Mouse (Mus musculus) G1E (cell line): ENCODE data around the gene Wnk4. TPM values are rescaled to one million over a fixed set of nuclear protein-coding genes. Genes with fewer than 3 reads are reported as not detected.

Source experiments
- ATAC-seq: 2 replicates; pipeline ENCODE4 v1.8.0; 2016; ENCODE audit warnings: mild to moderate bottlenecking; ENCODE audit not compliant: insufficient number of reproducible peaks, poor library complexity, low FRiP score, severe bottlenecking; ENCODE audit errors: extremely low read depth
- DNase-seq: peaks from one replicate; pipeline ENCODE4 v3.0.0; 2012; ENCODE audit warnings: low spot score
- H3K27me3 ChIP-seq: 2 replicates; pipeline ENCODE4 v1.6.1; 2012; ENCODE audit warnings: mild to moderate bottlenecking, low read length, inconsistent platforms; ENCODE audit not compliant: insufficient read depth
- H3K36me3 ChIP-seq: replicated peaks from 2 replicates; pipeline ENCODE3; 2012; ENCODE audit warnings: mild to moderate bottlenecking, inconsistent platforms
- H3K4me1 ChIP-seq: 2 replicates; pipeline ENCODE4 v1.6.1; 2012; ENCODE audit warnings: low read depth, low read length, inconsistent platforms, mixed read lengths; ENCODE audit not compliant: insufficient read depth
- H3K4me3 ChIP-seq: 2 replicates; pipeline ENCODE4 v1.5.1; 2012; ENCODE audit warnings: low read depth, mild to moderate bottlenecking, inconsistent platforms, low read length, moderate library complexity, mixed read lengths
- H3K9me3 ChIP-seq: replicated peaks from 2 replicates; pipeline ENCODE4 v1.6.1; 2012; ENCODE audit warnings: inconsistent platforms
- CTCF ChIP-seq: IDR thresholded peaks from 2 replicates; pipeline ENCODE4 v1.5.1; 2012; ENCODE audit warnings: low read depth, low read length, inconsistent platforms, mixed read lengths
- GATA1 ChIP-seq: IDR thresholded peaks from 2 replicates; pipeline ENCODE4 v1.6.1; 2012; ENCODE audit warnings: borderline replicate concordance, low read length, inconsistent platforms, mixed read lengths
- GATA2 ChIP-seq: IDR thresholded peaks from 2 replicates; pipeline ENCODE4 v1.6.1; 2012; ENCODE audit warnings: low read depth, low read length, inconsistent platforms, borderline replicate concordance
- POLR2AphosphoS5 ChIP-seq: IDR thresholded peaks from 2 replicates; pipeline ENCODE4 v1.6.1; 2012; ENCODE audit warnings: low read depth, low read length, inconsistent platforms; ENCODE audit not compliant: insufficient replicate concordance
- TAL1 ChIP-seq: conservative IDR thresholded peaks from 2 replicates; pipeline ENCODE4 v1.6.1; 2012; ENCODE audit warnings: low read depth, low read length, inconsistent platforms, mixed read lengths
- polyA plus RNA-seq: library from polyadenylated mRNA; stranded (reverse); fragments of >175 nt; gene quantifications from 2 replicates; pipeline ENCODE4 v1.2.3, GENCODE M21; 2012
- total RNA-seq, 2 experiments: library from RNA; stranded (forward) in 1 of 2; stranded (reverse) in 1 of 2; fragments of 200-1000 nt in 1 of 2; fragments of >200 nt in 1 of 2; fragmentation: Nextera tagmentation in 1 of 2; gene quantifications; 2 replicates each; pipeline ENCODE4 v1.2.3; 2014 to 2017

Wnk4 gene
- total and polyA plus RNA-seq, 3 experiments = 4.2 to 45.0 (median 21.2) TPM

DNA sequence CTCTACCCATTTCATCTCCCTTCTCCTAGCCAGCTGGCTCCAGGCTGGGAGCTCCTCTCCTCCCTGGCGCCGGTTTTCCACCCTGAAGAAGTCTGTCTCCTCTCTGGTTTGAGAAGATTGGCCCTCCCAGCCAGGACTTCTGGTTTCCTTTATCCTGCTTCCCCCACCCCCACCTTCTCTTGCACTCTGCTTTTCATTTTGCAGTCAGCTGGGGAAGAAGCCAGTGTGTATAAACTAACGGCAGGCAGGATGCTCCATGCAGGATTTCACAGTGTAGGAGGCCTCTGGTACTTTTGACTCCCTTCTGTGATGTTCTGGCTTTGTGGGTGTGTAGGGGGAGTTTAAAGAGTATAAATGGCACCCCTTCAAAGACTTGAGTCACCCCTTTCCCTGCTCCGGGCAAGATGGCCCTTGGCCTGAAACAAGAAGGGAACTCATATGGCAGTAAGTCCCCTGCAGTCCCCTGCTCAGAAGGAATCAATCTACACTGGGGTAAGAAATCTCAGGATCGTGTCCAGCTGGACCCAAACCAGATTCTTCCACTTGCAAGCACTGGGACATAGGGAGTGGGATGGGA, 22.2 kb upstream of the Wnk4 start:
- DNase-seq = no peak
- Histone ChIP-seq H3K4me1 (peaks cover 5% of the 10 kb centered on the region), H3K4me3 (no peak overlapping the region), H3K27me3 (peaks cover 37% of the 10 kb centered on the region), H3K36me3 (no peaks in the 10 kb centered on the region), H3K9me3 (no peaks in the 10 kb centered on the region)
- no peak for ATAC-seq
- TF ChIP-seq POLR2AphosphoS5 (no peak), CTCF (no peak), GATA2 (no peak), TAL1 (no peak)

DNA sequence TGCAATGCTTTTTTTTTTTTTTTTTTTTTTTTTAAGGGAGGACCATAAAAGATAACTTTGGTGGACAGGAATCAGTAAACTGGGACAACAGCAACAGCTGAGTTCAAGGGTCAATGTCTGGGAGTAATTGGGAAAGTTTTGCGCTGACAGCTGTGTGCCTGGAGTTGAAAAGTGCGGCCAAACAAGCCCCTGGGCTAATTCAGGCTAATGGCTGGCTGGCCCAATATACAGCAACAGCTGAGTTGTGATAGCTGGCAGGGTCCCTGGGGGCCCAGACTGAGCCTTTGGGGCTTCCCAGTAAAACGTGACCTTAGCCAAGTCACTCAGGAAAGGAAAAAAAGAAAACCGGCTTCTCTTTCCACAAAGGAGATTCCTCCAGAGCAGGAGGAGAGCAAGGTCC, 15.3 kb upstream of the Wnk4 start:
- no peak overlapping the region for H3K4me3 ChIP-seq
- no peak for DNase-seq
- no peaks in the 10 kb centered on the region for H3K36me3 ChIP-seq
- peaks cover 64% of the 10 kb centered on the region for H3K27me3 ChIP-seq
- TF ChIP-seq GATA1 = no peak
- no peak for TF ChIP-seq TAL1
- no peak for TF ChIP-seq POLR2AphosphoS5
- TF ChIP-seq GATA2 = no peak
- TF ChIP-seq CTCF = no peak
- no peak for ATAC-seq
- 0 out of 2 replicates have a peak, but pooled peaks cover 3% of the 10 kb centered on the region for H3K9me3 ChIP-seq
- H3K4me1 ChIP-seq = peaks cover 20% of the 10 kb centered on the region

GRCm38 (mm10) chr11:101245855-101246701, 14.3 kb upstream of the Wnk4 start, which contains the start of gene Ramp2:
Gene Ramp2 (plus strand): TSS chr11:101246028.
- H3K9me3 ChIP-seq = 0 out of 2 replicates have a peak, but pooled peaks cover 3% of the 10 kb centered on the region
- peaks cover 20% of the 10 kb centered on the region for H3K4me1 ChIP-seq
- H3K36me3 ChIP-seq = no peaks in the 10 kb centered on the region
- DNase-seq = no peak
- no peak for ATAC-seq
- TF ChIP-seq POLR2AphosphoS5 (no peak), CTCF (no peak), TAL1 (no peak), GATA1 (no peak), GATA2 (no peak)
- H3K27me3 ChIP-seq = peaks cover 63% of the 10 kb centered on the region
- no peak within 1 kb of the TSS; the same call in 1 of the 2 replicates for H3K4me3 ChIP-seq

GRCm38 (mm10) chr11:101246702-101247012, 13.7 kb upstream of the Wnk4 start:
- DNase-seq (no peak), ATAC-seq (no peak)
- Histone ChIP-seq H3K4me3 (no peak overlapping the region), H3K9me3 (0 out of 2 replicates have a peak, but pooled peaks cover 3% of the 10 kb centered on the region), H3K36me3 (no peaks in the 10 kb centered on the region), H3K4me1 (peaks cover 20% of the 10 kb centered on the region), H3K27me3 (peaks cover 59% of the 10 kb centered on the region)
- TF ChIP-seq GATA1 (no peak), POLR2AphosphoS5 (no peak), TAL1 (no peak), CTCF (no peak), GATA2 (no peak)

DNA sequence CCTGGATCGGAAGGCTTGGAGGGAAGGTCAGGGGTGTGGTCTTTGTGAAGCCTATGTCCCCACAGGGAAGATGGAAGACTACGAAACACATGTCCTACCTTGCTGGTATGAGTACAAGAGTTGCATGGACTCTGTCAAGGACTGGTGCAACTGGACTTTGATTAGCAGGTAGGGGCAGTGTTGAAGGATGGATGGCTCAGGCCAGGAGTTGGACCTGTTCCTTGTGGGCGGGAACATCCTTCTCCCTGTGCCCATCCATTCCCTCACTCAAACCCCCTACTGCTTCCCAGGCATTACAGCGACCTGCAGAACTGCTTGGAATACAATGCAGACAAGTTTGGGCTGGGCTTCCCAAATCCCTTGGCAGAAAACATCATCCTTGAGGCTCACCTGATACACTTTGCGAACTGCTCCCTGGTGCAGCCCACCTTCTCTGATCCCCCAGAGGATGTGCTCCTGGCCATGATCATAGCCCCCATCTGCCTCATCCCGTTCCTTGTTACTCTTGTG, 12.8 kb upstream of the Wnk4 start:
- Histone ChIP-seq H3K9me3 (0 out of 2 replicates have a peak, but pooled peaks cover 3% of the 10 kb centered on the region), H3K27me3 (peaks cover 50% of the 10 kb centered on the region), H3K36me3 (no peaks in the 10 kb centered on the region), H3K4me3 (no peak overlapping the region), H3K4me1 (peaks cover 22% of the 10 kb centered on the region)
- no peak for TF ChIP-seq POLR2AphosphoS5
- TF ChIP-seq TAL1 = no peak
- TF ChIP-seq GATA1 = no peak
- TF ChIP-seq CTCF = no peak
- TF ChIP-seq GATA2 = no peak
- DNase-seq = no peak
- ATAC-seq = no peak

DNA sequence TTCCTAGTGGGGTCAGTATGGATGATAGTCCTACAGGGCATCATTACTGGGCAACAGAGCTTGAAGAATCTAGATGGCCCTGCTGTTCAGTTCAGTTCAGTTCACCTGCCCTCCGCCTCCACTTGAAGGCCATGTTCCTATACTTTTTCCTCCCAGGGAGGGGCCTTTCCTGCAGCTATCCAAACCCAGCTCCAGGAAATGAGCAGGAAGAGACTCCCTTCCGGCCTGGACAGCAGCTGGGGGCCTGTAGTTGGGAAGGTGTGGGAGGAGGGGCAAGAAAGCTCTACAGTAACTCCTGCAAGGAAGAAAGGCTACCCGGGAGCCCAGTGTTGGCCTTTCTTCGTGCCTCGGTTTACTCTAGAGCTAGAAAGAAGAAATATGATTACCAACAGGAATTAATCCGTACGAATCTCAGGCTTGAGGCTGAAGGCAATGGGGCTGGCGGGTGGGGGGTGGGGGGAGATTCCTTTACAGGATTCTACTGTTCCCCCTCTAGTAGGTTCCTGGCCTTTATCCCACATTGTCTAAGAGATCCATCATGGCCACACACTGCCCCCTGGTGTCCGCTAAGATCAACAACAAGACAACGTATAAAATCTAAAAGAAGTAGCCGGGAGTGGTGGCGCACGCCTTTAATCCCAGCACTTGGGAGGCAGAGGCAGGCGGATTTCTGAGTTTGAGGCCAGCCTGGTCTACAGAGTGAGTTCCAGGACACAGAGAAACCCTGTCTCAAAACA, 11.9 kb upstream of the Wnk4 start:
- Histone ChIP-seq H3K4me3 (no peak overlapping the region), H3K36me3 (no peaks in the 10 kb centered on the region), H3K27me3 (peaks cover 43% of the 10 kb centered on the region), H3K4me1 (peaks cover 26% of the 10 kb centered on the region), H3K9me3 (0 out of 2 replicates have a peak, but pooled peaks cover 3% of the 10 kb centered on the region)
- ATAC-seq (no peak), DNase-seq (no peak)
- TF ChIP-seq GATA1 (no peak), CTCF (0 out of 2 replicates have a peak, but pooled peaks have one; percentile 9), TAL1 (no peak), GATA2 (no peak), POLR2AphosphoS5 (no peak)
